Mouse (Mus musculus) G1E (cell line): ENCODE results near the gene Hist2h2bb.

Source experiments
- CTCF ChIP-seq: IDR thresholded peaks from 2 replicates; pipeline ENCODE4 v1.5.1; 2012; ENCODE audit warnings: low read depth, low read length, inconsistent platforms, mixed read lengths
- GATA1 ChIP-seq: IDR thresholded peaks from 2 replicates; pipeline ENCODE4 v1.6.1; 2012; ENCODE audit warnings: borderline replicate concordance, low read length, inconsistent platforms, mixed read lengths
- GATA2 ChIP-seq: IDR thresholded peaks from 2 replicates; pipeline ENCODE4 v1.6.1; 2012; ENCODE audit warnings: low read depth, low read length, inconsistent platforms, borderline replicate concordance
- POLR2AphosphoS5 ChIP-seq: IDR thresholded peaks from 2 replicates; pipeline ENCODE4 v1.6.1; 2012; ENCODE audit warnings: low read depth, low read length, inconsistent platforms; ENCODE audit not compliant: insufficient replicate concordance
- TAL1 ChIP-seq: conservative IDR thresholded peaks from 2 replicates; pipeline ENCODE4 v1.6.1; 2012; ENCODE audit warnings: low read depth, low read length, inconsistent platforms, mixed read lengths

- TF ChIP-seq CTCF (no peak), POLR2AphosphoS5 (no peak), GATA1 (no peak), TAL1 (no peak), GATA2 (no peak)
Measured at GRCm38 (mm10) chr3:96266132-96266710, 3.3 kb upstream of the Hist2h2bb start.
